Mouse (Mus musculus) left cerebral cortex, postnatal 4 days (tissue): ENCODE data around the gene Pde6g. TPM values are rescaled to one million over a fixed set of nuclear protein-coding genes. Genes with fewer than 3 reads are reported as not detected.
"Not testable (repeated sequence)": the region's sequence is repeated elsewhere in the genome, so short reads cannot be mapped to it uniquely, and the experiment has no call there.

ENCODE experiments used
- DNase-seq: peaks from one replicate; pipeline ENCODE4 v3.0.0-alpha.2; 2022
- intact Hi-C: fragments of 180-260 bp; cut with DNase I; formaldehyde crosslinking; loops from one replicate; pipeline ENCODE4 v1.15.1; 2025
- total RNA-seq, 2 experiments: library from RNA; stranded (reverse); gene quantifications; 2 replicates each; pipeline ENCODE4 v1.2.3; 2021

The Pde6g gene
- total RNA-seq, 2 experiments from 2014 or later: 0.22 to 0.32 TPM

- intact Hi-C loops: no loop called here
- peak; percentile 72 for DNase-seq
Observed at GRCm38 (mm10) chr11:120423569-120424295, 29.6 kb downstream of the Pde6g start.

GRCm38 (mm10) chr11:120422651-120423568 is 30.4 kb downstream of the Pde6g start:
- intact Hi-C loops: no loop called here
- DNase-seq: no peak

- DNase-seq: no peak
- intact Hi-C loops: no loop called here
Observed at GRCm38 (mm10) chr11:120418592-120418991, 34.7 kb downstream of the Pde6g start.

- no peak for DNase-seq
- intact Hi-C loops: no loop called here
Observed at GRCm38 (mm10) chr11:120417852-120418251, 35.4 kb downstream of the Pde6g start.

- intact Hi-C loops, DNase-seq: not testable (repeated sequence)
Observed at GRCm38 (mm10) chr11:120413621-120414020, 39.7 kb downstream of the Pde6g start.

GRCm38 (mm10) chr11:120406445-120406844 is 46.9 kb downstream of the Pde6g start:
- DNase-seq: no peak
- intact Hi-C loops: no loop called here

GRCm38 (mm10) chr11:120405867-120406266 is 47.4 kb downstream of the Pde6g start:
- intact Hi-C loops: no loop called here
- DNase-seq: no peak

- DNase-seq: no peak
- intact Hi-C loops: loop anchor here (5.0 kb wide), 1 partner anchor 32 kb away; the partner anchor contains the start of gene Nploc4
Observed at GRCm38 (mm10) chr11:120404814-120405213, 48.5 kb downstream of the Pde6g start.

- intact Hi-C loops: no loop called here
- DNase-seq: no peak
Observed at GRCm38 (mm10) chr11:120399319-120399718, 54.0 kb downstream of the Pde6g start.

Other genes starting within 250 kb of the Pde6g start
- gene Bahcc1, start 220.6 kb downstream of the Pde6g start, total RNA-seq: 10 to 100 TPM; 36.5 to 39.5 TPM
- 1,000 to 10,000 TPM; 3,514 to 3,537 TPM for gene Actg1, start 105.0 kb downstream of the Pde6g start, total RNA-seq
- gene Fscn2, start 92.0 kb downstream of the Pde6g start, total RNA-seq: under 1 TPM; 0.42 to 0.44 TPM
- gene Faap100, start 74.7 kb downstream of the Pde6g start, total RNA-seq: 100 to 1,000 TPM in 1 of 2 experiments, 10 to 100 TPM in 1; 94.5 to 100 TPM
- 10 to 100 TPM; 63.8 to 66.2 TPM for gene Nploc4, start 15.8 kb downstream of the Pde6g start, total RNA-seq
- 10 to 100 TPM in 1 of 2 experiments, under 1 TPM in 1; 0.77 to 13.3 TPM for gene Tspan10, start 10.9 kb downstream of the Pde6g start, total RNA-seq
- gene Oxld1, start 4.6 kb upstream of the Pde6g start, total RNA-seq: 1 to 10 TPM; 7.9 to 9.6 TPM
- gene Ccdc137, start 4.6 kb upstream of the Pde6g start, total RNA-seq: 10 to 100 TPM; 21.2 to 24.6 TPM
- gene Arl16, start 14.1 kb upstream of the Pde6g start, total RNA-seq: 10 to 100 TPM; 43.9 to 46.0 TPM
- gene Mrpl12, start 31.1 kb upstream of the Pde6g start, total RNA-seq: 10 to 100 TPM; 74.4 to 74.5 TPM
- 10 to 100 TPM; 27.2 to 27.6 TPM for gene Slc25a10, start 38.3 kb upstream of the Pde6g start, total RNA-seq
- under 1 TPM in 1 of 2 experiments, not detected in 1; 0.18 TPM for gene Gcgr, start 77.2 kb upstream of the Pde6g start, total RNA-seq
- gene Mcrip1, start 96.2 kb upstream of the Pde6g start, total RNA-seq: 100 to 1,000 TPM; 105 to 113 TPM
- gene Ppp1r27, start 97.6 kb upstream of the Pde6g start, total RNA-seq: not detected
- gene P4hb, start 119.8 kb upstream of the Pde6g start, total RNA-seq: 100 to 1,000 TPM; 187 to 203 TPM
- gene Arhgdia, start 128.1 kb upstream of the Pde6g start, total RNA-seq: 100 to 1,000 TPM; 351 to 368 TPM
- gene Alyref, start 144.9 kb upstream of the Pde6g start, total RNA-seq: 100 to 1,000 TPM; 111 to 113 TPM
- gene Anapc11, start 144.9 kb upstream of the Pde6g start, total RNA-seq: 100 to 1,000 TPM; 113 to 115 TPM
- gene Npb, start 155.0 kb upstream of the Pde6g start, total RNA-seq: 1 to 10 TPM in 1 of 2 experiments, not detected in 1; 1.4 TPM
- 100 to 1,000 TPM; 144 to 168 TPM for gene Pcyt2, start 164.4 kb upstream of the Pde6g start, total RNA-seq
- gene Sirt7, start 171.7 kb upstream of the Pde6g start, total RNA-seq: 10 to 100 TPM; 37.5 to 38.0 TPM
- gene Mafg, start 180.1 kb upstream of the Pde6g start, total RNA-seq: 10 to 100 TPM; 83.3 to 85.8 TPM
- gene Pycr1, start 190.3 kb upstream of the Pde6g start, total RNA-seq: 1 to 10 TPM; 6.1 to 8.3 TPM
- gene Myadml2, start 194.7 kb upstream of the Pde6g start, total RNA-seq: 1 to 10 TPM; 1.0 to 2.9 TPM
- 1 to 10 TPM; 4.7 to 7.8 TPM for gene Notum, start 207.7 kb upstream of the Pde6g start, total RNA-seq
- gene Aspscr1, start 219.5 kb upstream of the Pde6g start, total RNA-seq: 10 to 100 TPM; 79.1 TPM